Mouse (Mus musculus) cerebellum, adult 2 months (tissue): Measurements from ENCODE around the gene Fbxl18.

Experiments used
- CTCF ChIP-seq: fragments of 200-500 bp; IDR thresholded peaks from 2 replicates; pipeline ENCODE4 v1.5.1; 2011; ENCODE audit warnings: low read depth, mild to moderate bottlenecking, control low read depth, low read length, moderate library complexity, borderline replicate concordance; ENCODE audit not compliant: insufficient read depth
- POLR2A ChIP-seq: fragments of 200-500 bp; IDR thresholded peaks from 2 replicates; pipeline ENCODE4 v1.6.1; 2011; ENCODE audit warnings: low read length, control low read depth, borderline replicate concordance; ENCODE audit not compliant: insufficient read depth

GRCm38 (mm10) chr5:142824091-142824490 lies 71.1 kb downstream of the Fbxl18 start:
- TF ChIP-seq POLR2A = no peak
- TF ChIP-seq CTCF = no peak
